Mouse (Mus musculus) embryonic facial prominence, embryonic 13.5 days (tissue): ENCODE measurements at regions not wholly inside any gene's neighbourhood (a gene's known extent, or its start where the extent isn't known, plus 50 kb on each side); places are given as distances from the start of the nearest gene placed in this dataset.

Experiments
- ATAC-seq: fragments of 200-750 bp; cut with Nextera tagmentation; 2 replicates; pipeline ENCODE4 v1.8.0; 2017; ENCODE audit warnings: low read depth; ENCODE audit not compliant: insufficient number of reproducible peaks, insufficient read depth, low FRiP score, low TSS enrichment
- H3K27ac ChIP-seq: fragments of 300-500 bp; sonication (generic); 2 replicates; pipeline ENCODE4 v1.5.1; 2015; ENCODE audit warnings: moderate library complexity, mild to moderate bottlenecking, inconsistent platforms
- H3K27me3 ChIP-seq: fragments of 300-500 bp; sonication (generic); 2 replicates; pipeline ENCODE4 v1.6.1; 2015; ENCODE audit warnings: mild to moderate bottlenecking, inconsistent platforms
- H3K36me3 ChIP-seq: fragments of 300-500 bp; sonication (generic); 2 replicates; pipeline ENCODE4 v1.6.1; 2015; ENCODE audit warnings: mild to moderate bottlenecking, inconsistent platforms
- H3K4me1 ChIP-seq: fragments of 300-500 bp; sonication (generic); 2 replicates; pipeline ENCODE4 v1.6.1; 2015; ENCODE audit warnings: inconsistent platforms
- H3K4me2 ChIP-seq: fragments of 300-500 bp; sonication (generic); 2 replicates; pipeline ENCODE4 v1.6.1; 2015; ENCODE audit warnings: moderate library complexity, mild to moderate bottlenecking, inconsistent platforms
- H3K4me3 ChIP-seq: fragments of 300-500 bp; sonication (generic); 2 replicates; pipeline ENCODE4 v1.5.1; 2015; ENCODE audit warnings: mild to moderate bottlenecking, inconsistent platforms
- H3K9ac ChIP-seq: fragments of 300-500 bp; sonication (generic); 2 replicates; pipeline ENCODE4 v1.6.1; 2015; ENCODE audit warnings: mild to moderate bottlenecking, inconsistent platforms
- H3K9me3 ChIP-seq: fragments of 300-500 bp; sonication (generic); 2 replicates; pipeline ENCODE4 v1.6.1; 2016; ENCODE audit warnings: inconsistent platforms
- WGBS: fragments of 180-500 bp; shearing (Covaris S2); methylation state at CpG from one replicate; pipeline ENCODE4 v1.1.7; 2015; ENCODE audit warnings: mixed read lengths; 5-methylcytosine and 5-hydroxymethylcytosine counted together

- Histone ChIP-seq H3K36me3 (no peaks in the 10 kb centered on the region), H3K4me3 (no peak overlapping the region), H3K27ac (no peak overlapping the region), H3K4me1 (no peaks in the 10 kb centered on the region), H3K4me2 (no peak overlapping the region), H3K27me3 (no peaks in the 10 kb centered on the region), H3K9ac (no peak overlapping the region), H3K9me3 (no peaks in the 10 kb centered on the region)
- no peak for ATAC-seq
- WGBS = 68% methylated on average over 5 of the region's 5 CpGs
Observed at GRCm38 (mm10) chr7:82047456-82047855, 55.4 kb upstream of the Bnc1 start.

DNA sequence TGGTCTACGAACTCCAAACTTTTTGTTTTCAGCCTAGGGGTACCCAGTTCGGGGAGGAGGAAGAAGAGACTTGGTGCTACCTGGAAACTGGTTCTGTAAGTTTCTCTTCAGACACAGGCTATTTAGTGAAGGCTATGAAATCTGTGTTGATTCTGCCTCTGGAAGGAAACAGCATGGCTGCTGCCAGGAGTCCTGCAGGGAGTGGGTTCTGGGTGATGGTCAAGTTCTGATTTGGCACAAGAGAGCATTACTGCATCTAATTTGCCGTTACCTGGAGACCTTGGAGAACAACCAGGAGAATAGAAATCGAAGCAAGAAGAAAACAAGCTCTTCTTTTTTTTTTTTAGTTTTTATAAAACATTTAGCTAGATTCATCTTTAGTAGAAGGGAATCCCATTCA lies 61.3 kb upstream of the Bnc1 start:
- 75% methylated on average over 4 of the region's 4 CpGs for WGBS
- no peak overlapping the region for H3K27ac ChIP-seq
- peaks cover 13% of the 10 kb centered on the region for H3K4me1 ChIP-seq
- H3K27me3 ChIP-seq = no peaks in the 10 kb centered on the region
- H3K9me3 ChIP-seq = no peaks in the 10 kb centered on the region
- H3K4me3 ChIP-seq = no peak overlapping the region
- H3K4me2 ChIP-seq = no peak overlapping the region
- no peak for ATAC-seq
- H3K36me3 ChIP-seq = no peaks in the 10 kb centered on the region
- no peak overlapping the region for H3K9ac ChIP-seq

GRCm38 (mm10) chr7:82056551-82057230 lies 64.6 kb upstream of the Bnc1 start:
- 0 out of 2 replicates have a peak overlapping the region, but pooled peaks have one; percentile 17 for H3K9ac ChIP-seq
- WGBS = 3% methylated on average over 21 of the region's 21 CpGs
- H3K4me2 ChIP-seq = peak overlapping the region; percentile 53
- H3K9me3 ChIP-seq = no peaks in the 10 kb centered on the region
- 0 out of 2 replicates have a peak, but pooled peaks cover under 1% of the 10 kb centered on the region for H3K27me3 ChIP-seq
- 0 out of 2 replicates have a peak, but pooled peaks have one; percentile 52 for ATAC-seq
- H3K27ac ChIP-seq = no peak overlapping the region
- H3K4me1 ChIP-seq = peaks cover 22% of the 10 kb centered on the region
- no peaks in the 10 kb centered on the region for H3K36me3 ChIP-seq
- H3K4me3 ChIP-seq = peak overlapping the region; percentile 15; the same call in 1 of the 2 replicates

- Histone ChIP-seq H3K27ac (no peak overlapping the region), H3K27me3 (peaks cover 16% of the 10 kb centered on the region), H3K36me3 (no peaks in the 10 kb centered on the region), H3K9ac (no peak overlapping the region), H3K9me3 (no peaks in the 10 kb centered on the region), H3K4me2 (no peak overlapping the region), H3K4me3 (no peak overlapping the region), H3K4me1 (peaks cover 9% of the 10 kb centered on the region)
- no peak for ATAC-seq
- 77% methylated on average over 7 of the region's 7 CpGs for WGBS
Observed at GRCm38 (mm10) chr7:82063407-82063806, 71.3 kb upstream of the Bnc1 start.

DNA sequence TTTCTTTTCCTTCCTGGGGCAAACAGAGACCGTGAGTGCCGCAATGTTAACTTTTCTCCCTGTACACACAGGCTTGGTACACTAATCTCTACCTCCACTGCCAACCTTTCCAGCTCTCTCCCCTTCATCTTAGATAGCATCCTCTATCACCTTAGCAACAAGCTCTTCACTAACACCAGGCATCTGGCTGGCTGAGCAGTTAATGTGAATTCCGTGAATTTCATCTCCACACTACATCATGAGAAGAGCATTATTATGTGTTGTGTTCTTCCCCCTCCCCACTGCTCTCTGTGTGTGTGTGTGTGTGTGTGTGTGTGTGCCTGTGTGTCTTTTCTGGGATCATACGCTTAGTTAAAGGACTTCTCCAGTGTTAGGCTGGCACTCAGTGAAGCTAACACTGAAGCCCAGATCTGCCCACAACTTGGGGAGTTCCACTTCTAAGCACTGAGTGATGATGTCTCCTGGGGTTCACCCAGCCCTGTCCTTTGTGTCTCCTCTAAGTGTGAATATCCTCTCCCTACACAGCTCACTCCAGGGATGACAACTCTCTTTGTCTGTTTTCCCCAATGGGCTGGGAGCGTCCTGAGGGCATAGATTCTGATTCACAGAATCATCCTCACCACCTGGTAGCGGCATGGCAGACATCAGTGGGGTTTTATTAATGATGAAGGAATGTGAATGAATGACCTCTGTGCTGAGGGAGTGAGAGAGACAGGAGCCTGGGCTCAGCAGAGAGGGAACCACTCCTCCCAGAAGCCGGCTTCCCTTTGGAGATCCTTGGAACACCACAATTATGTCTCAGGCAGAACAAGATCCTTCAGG lies 77.7 kb upstream of the Bnc1 start:
- no peak overlapping the region for H3K27ac ChIP-seq
- H3K9me3 ChIP-seq = no peaks in the 10 kb centered on the region
- no peak overlapping the region for H3K9ac ChIP-seq
- no peak for ATAC-seq
- H3K4me2 ChIP-seq = no peak overlapping the region
- H3K4me3 ChIP-seq = no peak overlapping the region
- H3K4me1 ChIP-seq = no peaks in the 10 kb centered on the region
- 65% methylated on average over 7 of the region's 7 CpGs for WGBS
- H3K36me3 ChIP-seq = no peaks in the 10 kb centered on the region
- H3K27me3 ChIP-seq = no peaks in the 10 kb centered on the region

DNA sequence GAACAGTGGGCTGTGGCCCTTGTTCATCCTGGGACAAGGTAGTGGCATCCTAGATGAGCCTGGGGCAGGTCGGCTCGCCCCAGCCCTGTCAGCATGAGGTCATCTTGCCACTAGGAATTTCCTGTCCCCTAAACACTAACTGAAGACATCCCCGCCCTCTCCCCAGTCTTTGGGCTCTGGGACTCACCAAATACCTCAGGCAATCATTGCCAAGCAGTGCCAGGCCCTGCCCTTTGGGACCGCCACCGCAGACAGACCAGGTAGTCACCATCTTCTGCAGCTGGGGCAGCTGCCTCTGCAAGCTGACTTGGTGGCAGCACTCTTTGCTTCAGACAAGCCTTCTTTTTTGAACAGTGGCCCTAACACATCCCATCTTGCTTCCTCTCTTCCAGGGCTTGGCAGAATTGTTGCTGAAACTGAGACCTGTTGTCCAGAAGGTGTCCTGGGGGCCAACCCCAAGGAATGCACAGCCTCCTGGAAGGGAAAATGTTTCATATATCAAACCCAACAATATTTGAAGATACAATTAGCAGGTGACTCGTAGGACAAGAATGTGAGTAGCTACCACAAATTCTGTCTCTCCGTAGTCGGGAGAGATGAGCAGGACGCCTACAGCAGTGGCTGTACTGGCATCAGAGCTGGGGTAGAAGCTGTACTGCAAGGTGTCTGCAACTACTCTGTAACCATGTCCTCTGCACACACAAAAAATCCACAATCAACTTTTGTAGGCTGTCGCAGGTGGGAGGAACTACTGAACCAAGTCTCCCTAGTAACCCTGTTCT lies 79.0 kb upstream of the Bnc1 start:
- no peak for ATAC-seq

DNA sequence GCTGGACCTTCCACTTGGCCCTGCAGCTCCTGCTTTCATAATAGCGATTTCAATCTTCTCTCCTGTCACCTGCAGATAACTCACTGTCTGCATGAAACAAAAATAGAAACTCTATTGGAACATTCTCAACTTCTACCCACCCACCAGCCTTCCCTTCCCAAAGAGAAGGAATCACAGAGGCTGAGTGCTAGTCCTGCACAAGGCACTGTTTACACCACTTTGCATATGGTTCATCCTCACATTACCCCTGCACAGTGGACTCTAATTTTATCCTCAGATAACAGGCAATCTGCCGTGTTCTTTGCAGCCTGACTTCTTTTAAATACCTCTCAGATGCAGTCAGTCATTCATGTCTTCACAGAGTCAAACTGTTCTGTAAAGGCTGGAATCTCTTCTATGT lies 83.3 kb upstream of the Bnc1 start:
- Histone ChIP-seq H3K27ac (no peak overlapping the region), H3K4me2 (no peak overlapping the region), H3K36me3 (no peaks in the 10 kb centered on the region), H3K4me1 (no peaks in the 10 kb centered on the region), H3K27me3 (no peaks in the 10 kb centered on the region), H3K9ac (no peak overlapping the region), H3K9me3 (no peaks in the 10 kb centered on the region), H3K4me3 (no peak overlapping the region)
- WGBS = 76% methylated on average over 2 of the region's 2 CpGs
- ATAC-seq = no peak

More for the DNA sequence above, 79.0 kb upstream of the Bnc1 start:
- H3K36me3 ChIP-seq = no peaks in the 10 kb centered on the region
- H3K27ac ChIP-seq = no peak overlapping the region
- no peaks in the 10 kb centered on the region for H3K27me3 ChIP-seq
- no peak overlapping the region for H3K9ac ChIP-seq
- no peaks in the 10 kb centered on the region for H3K4me1 ChIP-seq
- no peak overlapping the region for H3K4me2 ChIP-seq
- H3K9me3 ChIP-seq = no peaks in the 10 kb centered on the region
- WGBS = 70% methylated on average over 10 of the region's 10 CpGs
- no peak overlapping the region for H3K4me3 ChIP-seq

DNA sequence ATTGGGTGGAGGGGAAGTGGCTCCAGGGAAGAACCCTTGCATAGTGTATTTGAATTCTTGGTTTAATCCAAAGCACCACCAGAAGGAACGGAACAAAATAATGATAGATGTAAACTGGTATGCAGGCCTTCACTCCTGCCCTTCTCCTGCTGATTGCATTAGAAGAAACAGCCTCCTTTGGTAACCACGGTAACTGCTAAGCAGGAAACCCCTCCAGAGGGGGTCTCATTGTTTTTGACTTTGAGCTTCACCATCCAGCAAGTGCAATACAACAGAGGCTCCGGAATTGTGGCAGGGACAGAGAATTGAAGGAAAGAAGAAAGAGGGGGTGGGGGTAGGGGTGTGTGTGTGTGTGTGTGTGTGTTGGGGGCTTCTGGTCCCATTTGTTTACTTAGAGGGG lies 89.8 kb upstream of the Bnc1 start:
- H3K4me2 ChIP-seq = no peak overlapping the region
- H3K4me1 ChIP-seq = peaks cover 25% of the 10 kb centered on the region
- H3K36me3 ChIP-seq = no peaks in the 10 kb centered on the region
- H3K9ac ChIP-seq = no peak overlapping the region
- H3K27me3 ChIP-seq = no peaks in the 10 kb centered on the region
- no peak overlapping the region for H3K4me3 ChIP-seq
- ATAC-seq = no peak
- H3K9me3 ChIP-seq = no peaks in the 10 kb centered on the region
- WGBS = 36% methylated on average over 3 of the region's 3 CpGs
- no peak overlapping the region for H3K27ac ChIP-seq

DNA sequence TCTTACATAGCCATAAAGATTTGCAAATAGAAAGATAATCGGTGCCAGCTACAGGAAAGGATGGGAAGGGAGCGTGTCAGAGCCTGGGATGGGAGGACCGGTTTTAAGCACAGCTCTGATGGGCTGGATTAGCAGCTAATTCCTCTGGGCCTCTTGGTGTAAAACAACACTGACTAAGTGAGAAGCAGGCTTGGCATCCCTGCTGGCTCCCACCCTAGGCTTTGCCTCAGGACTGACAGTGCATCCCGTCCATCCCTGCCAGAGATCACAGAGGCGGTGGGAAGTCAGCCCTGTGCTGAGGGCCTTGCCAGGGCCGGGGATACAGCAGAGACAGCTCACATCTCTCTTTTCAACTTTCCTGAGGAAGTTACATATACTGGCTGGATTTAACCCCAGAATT lies 90.8 kb upstream of the Sh3gl3 start:
- Histone ChIP-seq H3K4me2 (no peak overlapping the region), H3K4me1 (peaks cover 25% of the 10 kb centered on the region), H3K27me3 (no peaks in the 10 kb centered on the region), H3K9me3 (no peaks in the 10 kb centered on the region), H3K27ac (no peak overlapping the region), H3K36me3 (no peaks in the 10 kb centered on the region), H3K4me3 (no peak overlapping the region), H3K9ac (no peak overlapping the region)
- 17% methylated on average over 6 of the region's 6 CpGs for WGBS
- ATAC-seq = no peak

- Histone ChIP-seq H3K27me3 (no peaks in the 10 kb centered on the region), H3K4me2 (no peak overlapping the region), H3K36me3 (no peaks in the 10 kb centered on the region), H3K4me1 (peaks cover 28% of the 10 kb centered on the region), H3K4me3 (no peak overlapping the region), H3K9ac (no peak overlapping the region), H3K27ac (no peak overlapping the region), H3K9me3 (no peaks in the 10 kb centered on the region)
- WGBS = 50% methylated on average over 10 of the region's 10 CpGs
- ATAC-seq = no peak
Observed at GRCm38 (mm10) chr7:82084473-82084872, 89.2 kb upstream of the Sh3gl3 start.

GRCm38 (mm10) chr7:82085205-82085604 lies 88.4 kb upstream of the Sh3gl3 start:
- Histone ChIP-seq H3K9ac (no peak overlapping the region), H3K36me3 (no peaks in the 10 kb centered on the region), H3K9me3 (no peaks in the 10 kb centered on the region), H3K4me2 (no peak overlapping the region), H3K27ac (no peak overlapping the region), H3K4me1 (peaks cover 30% of the 10 kb centered on the region), H3K27me3 (no peaks in the 10 kb centered on the region), H3K4me3 (no peak overlapping the region)
- 77% methylated on average over 4 of the region's 4 CpGs for WGBS
- no peak for ATAC-seq
